Mouse (Mus musculus) heart, adult 10 weeks (tissue): ENCODE measurements around the gene Tagap1. TPM values are rescaled to one million over a fixed set of nuclear protein-coding genes. Genes with fewer than 3 reads are reported as not detected.

ENCODE experiments used
- polyA plus RNA-seq: library from polyadenylated mRNA; stranded (reverse); fragments of 350-450 nt; fragmentation: Illumina TruSeq; extraction: RNeasy Lipid Tissue Mini Kit (QIAGEN cat#74804); gene quantifications from one replicate; pipeline ENCODE4 v1.2.3, GENCODE M21; 2014; ENCODE audit warnings: low read depth, low replicate concordance

The Tagap1 gene
- 16.4 TPM for polyA plus RNA-seq

DNA sequence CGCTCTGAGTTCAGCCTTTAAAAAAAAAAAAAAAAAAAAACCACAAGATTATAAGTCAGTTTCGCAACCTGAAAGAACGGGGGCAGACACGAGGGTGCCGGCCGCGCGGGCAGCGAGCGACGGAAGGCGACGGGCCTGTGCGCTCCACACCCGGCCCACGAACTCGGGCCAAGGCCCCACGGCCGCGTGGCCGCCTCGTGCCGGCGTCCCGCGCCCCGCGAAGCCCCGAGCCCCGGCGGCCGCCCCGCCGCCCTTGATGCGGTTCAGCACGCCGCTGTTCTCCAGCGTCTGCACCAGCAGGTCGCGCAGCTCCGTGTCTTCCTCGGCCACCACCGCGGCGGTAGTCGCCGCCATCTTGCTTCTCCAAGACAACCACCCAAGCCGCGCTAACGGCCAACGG lies at the start of gene Tagap1:
TSS of gene Tagap1 (minus strand) at position 381 of the 400 bp plus-strand sequence.

DNA sequence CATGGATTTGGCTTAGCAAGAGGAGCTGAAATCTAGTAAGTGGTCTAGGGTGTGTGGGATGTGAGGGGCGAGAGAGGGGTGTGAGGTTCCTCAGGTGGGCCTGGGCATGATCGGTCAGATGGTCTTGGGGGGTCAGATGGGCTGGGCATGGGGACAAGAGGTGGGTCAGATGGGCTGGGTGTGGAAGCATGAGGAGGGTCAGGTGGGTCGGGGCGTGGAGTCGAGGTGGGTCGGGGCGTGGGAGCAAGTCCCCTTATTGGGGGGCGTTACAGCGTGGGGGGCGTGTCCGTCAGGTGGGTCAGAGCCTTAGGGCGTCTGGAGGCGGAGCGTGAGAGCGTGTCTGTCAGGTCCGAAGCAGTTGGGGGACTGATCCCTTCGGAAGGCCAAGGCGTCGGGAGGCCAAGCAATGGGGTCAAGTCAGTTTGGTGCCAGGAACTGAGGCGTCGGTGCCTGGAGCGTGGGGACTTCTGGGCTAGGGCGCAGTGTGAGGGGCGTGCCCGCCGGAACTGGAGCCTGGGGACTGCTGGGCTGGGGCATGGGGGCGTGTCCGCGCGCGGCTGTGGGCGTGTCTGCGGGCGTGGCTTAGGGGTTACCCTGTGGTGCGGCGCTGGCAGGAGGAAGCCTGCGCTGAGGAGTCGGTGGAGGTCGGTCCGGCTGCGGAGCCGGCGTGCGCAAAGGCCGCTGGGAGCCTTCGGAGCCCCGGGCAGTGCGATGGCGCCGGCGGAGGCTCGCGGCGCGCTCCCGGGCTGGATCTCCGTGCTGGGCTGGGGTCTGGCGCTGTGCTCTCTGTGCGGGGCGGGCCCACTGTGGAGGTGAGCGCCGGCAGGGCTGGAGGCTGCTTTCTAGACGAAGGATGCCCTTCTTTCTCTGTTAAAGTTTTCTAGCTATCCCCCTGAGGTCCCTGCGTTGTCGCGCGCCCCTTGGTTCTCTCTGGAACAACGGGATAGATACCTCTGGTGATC lies 17.6 kb upstream of the Tagap1 start, which contains the start of gene Gm49721:
TSS of gene Gm49721 (plus strand) at position 618 of the 962 bp plus-strand sequence.

DNA sequence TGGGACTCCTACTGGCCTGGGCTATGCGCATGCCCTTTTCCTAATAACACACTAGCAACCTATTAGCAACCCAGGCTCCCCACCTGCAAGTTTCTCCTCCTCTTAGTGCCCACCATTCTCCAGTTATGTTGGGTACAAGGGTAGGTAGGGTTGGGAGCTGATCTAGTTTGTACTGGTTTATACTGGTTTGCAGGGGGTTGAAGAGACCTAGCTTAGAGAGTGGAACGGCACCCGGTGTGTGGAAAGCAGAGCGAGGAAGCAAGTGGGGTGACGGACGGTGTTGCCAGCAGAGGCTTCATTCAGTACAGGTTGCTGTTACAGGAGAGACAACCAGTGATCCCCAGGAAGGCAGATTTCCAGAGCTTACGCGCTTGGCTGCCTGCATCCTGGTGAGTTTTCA lies 9.4 kb upstream of the Tagap1 start, which contains the start of gene Rnaset2b:
TSS of gene Rnaset2b (plus strand) at position 301 of the 400 bp plus-strand sequence.

DNA sequence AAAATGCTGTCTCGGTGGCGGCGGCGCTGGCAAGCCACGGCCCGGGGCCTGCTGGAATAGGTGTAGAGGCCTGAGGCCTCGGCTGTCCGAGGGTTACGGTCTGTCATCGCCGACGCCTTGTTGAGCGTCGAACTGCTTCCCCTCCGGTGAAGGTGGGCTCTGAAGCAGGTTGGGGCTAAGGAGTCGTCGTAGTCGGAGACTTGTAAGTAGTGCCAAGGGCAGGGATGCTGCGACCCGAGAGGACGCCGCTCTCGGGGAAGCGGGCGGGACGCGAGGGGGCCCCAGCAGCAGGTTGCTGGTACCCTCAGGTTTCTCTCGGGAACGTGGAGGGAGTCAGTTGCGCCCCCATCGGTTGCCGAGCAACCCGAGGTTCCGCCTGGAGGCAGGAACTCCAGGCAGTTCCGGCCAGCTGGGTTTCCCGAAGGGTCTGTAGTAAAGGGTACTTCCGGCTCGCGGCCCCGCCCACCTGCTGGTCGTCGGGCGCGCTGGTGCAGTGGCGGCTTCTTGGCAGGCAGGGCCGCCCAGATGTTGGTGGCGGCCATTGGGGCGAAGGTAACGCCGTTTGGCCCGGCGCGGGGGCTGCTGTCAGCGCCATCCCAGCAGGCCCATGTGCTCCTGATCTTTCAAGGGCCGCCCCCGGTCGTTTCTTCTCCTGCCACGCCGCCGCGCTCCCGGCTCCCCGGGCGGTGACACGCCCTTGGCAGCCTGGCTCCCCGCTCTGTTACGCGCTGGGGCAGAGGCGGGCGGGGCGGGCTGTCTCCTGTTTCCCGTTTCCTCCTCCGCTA lies 12.8 kb downstream of the Tagap1 start, which contains the start of gene Rsph3b:
TSS of gene Rsph3b (minus strand) at position 699 of the 785 bp plus-strand sequence.

Other genes with a start within 250 kb of the Tagap1 start
- gene Ezr, start 178.4 kb downstream of the Tagap1 start, polyA plus RNA-seq: 48.2 TPM
- 93.9 TPM for gene Rsph3b, start 12.5 kb downstream of the Tagap1 start, polyA plus RNA-seq
- gene Rnaset2b, start 9.5 kb upstream of the Tagap1 start, polyA plus RNA-seq: 301 TPM
- gene Gm49721, start 17.7 kb upstream of the Tagap1 start, polyA plus RNA-seq: not detected
- not detected for gene Gm1604a, start 64.4 kb upstream of the Tagap1 start, polyA plus RNA-seq
- 27.3 TPM for gene Rps6ka2, start 209.0 kb upstream of the Tagap1 start, polyA plus RNA-seq